Mouse (Mus musculus) midbrain, embryonic 10.5 days (tissue): ENCODE data around the gene Gm20388. TPM values are rescaled to one million over a fixed set of nuclear protein-coding genes. Genes with fewer than 3 reads are reported as not detected.

Experiments used
- DNase-seq: peaks from one replicate; pipeline ENCODE4 v3.0.0-alpha.2; 2017; ENCODE audit warnings: low spot score
- H3K27ac ChIP-seq: fragments of 300-500 bp; sonication (generic); replicated peaks from 2 replicates; pipeline ENCODE4 v1.5.1; 2016; ENCODE audit warnings: mild to moderate bottlenecking
- H3K27me3 ChIP-seq: fragments of 300-500 bp; sonication (generic); 2 replicates; pipeline ENCODE4 v1.6.1; 2016; ENCODE audit warnings: low read depth, mild to moderate bottlenecking; ENCODE audit not compliant: poor library complexity, severe bottlenecking
- H3K36me3 ChIP-seq: fragments of 300-500 bp; sonication (generic); 2 replicates; pipeline ENCODE4 v1.6.1; 2016; ENCODE audit warnings: mild to moderate bottlenecking, moderate library complexity
- H3K4me1 ChIP-seq: fragments of 300-500 bp; sonication (generic); 2 replicates; pipeline ENCODE4 v1.6.1; 2016
- H3K4me3 ChIP-seq: fragments of 300-500 bp; sonication (generic); 2 replicates; pipeline ENCODE4 v1.5.1; 2016; ENCODE audit warnings: mild to moderate bottlenecking, moderate library complexity
- H3K9me3 ChIP-seq: fragments of 300-500 bp; sonication (generic); replicated peaks from 2 replicates; pipeline ENCODE4 v1.6.1; 2016; ENCODE audit warnings: mild to moderate bottlenecking
- WGBS: fragments of 180-500 bp; shearing (Covaris S2); methylation state at CpG from one replicate; pipeline ENCODE4 v1.1.7; 2016; 5-methylcytosine and 5-hydroxymethylcytosine counted together
- polyA plus RNA-seq: library from polyadenylated mRNA; unstranded; fragments of >200 nt; fragmentation: Nextera tagmentation; extraction: Ambion mirVana; gene quantifications from 2 replicates; pipeline ENCODE4 v1.2.1, GENCODE M21; 2016

Gene Gm20388
- polyA plus RNA-seq, 1 experiment from 2014 or later, result 7.1 TPM

- H3K27me3 ChIP-seq, result no peaks in the 10 kb centered on the region
- H3K4me3 ChIP-seq, result no peak overlapping the region
- H3K27ac ChIP-seq, result no peak overlapping the region
- no peaks in the 10 kb centered on the region for H3K9me3 ChIP-seq
- 87% methylated on average over 4 of the region's 4 CpGs for WGBS
- H3K4me1 ChIP-seq, result peaks cover 6% of the 10 kb centered on the region; the same call in 1 of the 2 replicates
- no peaks in the 10 kb centered on the region for H3K36me3 ChIP-seq
- no peak for DNase-seq
These were observed 2276.6 kb downstream of the Gm20388 start for GRCm38 (mm10) chr8:122187271-122187670.

- Histone ChIP-seq H3K36me3 (no peaks in the 10 kb centered on the region), H3K27me3 (no peaks in the 10 kb centered on the region), H3K4me1 (peaks cover 16% of the 10 kb centered on the region), H3K9me3 (no peaks in the 10 kb centered on the region), H3K4me3 (no peak overlapping the region), H3K27ac (no peak overlapping the region)
- WGBS, result 79% methylated on average over 16 of the region's 16 CpGs
- no peak for DNase-seq
These were observed 2279.9 kb downstream of the Gm20388 start for GRCm38 (mm10) chr8:122190349-122191053.

- DNase-seq, result no peak
- Histone ChIP-seq H3K4me1 (peaks cover 16% of the 10 kb centered on the region), H3K27me3 (no peaks in the 10 kb centered on the region), H3K27ac (no peak overlapping the region), H3K4me3 (no peak overlapping the region), H3K36me3 (no peaks in the 10 kb centered on the region), H3K9me3 (no peaks in the 10 kb centered on the region)
- 85% methylated on average over 8 of the region's 8 CpGs for WGBS
These were observed 2280.4 kb downstream of the Gm20388 start for GRCm38 (mm10) chr8:122191054-122191376.

- WGBS, result 81% methylated on average over 5 of the region's 5 CpGs
- DNase-seq, result no peak
- Histone ChIP-seq H3K27me3 (no peaks in the 10 kb centered on the region), H3K36me3 (no peaks in the 10 kb centered on the region), H3K9me3 (no peaks in the 10 kb centered on the region), H3K4me1 (peaks cover 16% of the 10 kb centered on the region), H3K27ac (0 out of 2 replicates have a peak overlapping the region, but pooled peaks have one; percentile 23), H3K4me3 (no peak overlapping the region)
These were observed 2282.1 kb downstream of the Gm20388 start for GRCm38 (mm10) chr8:122192771-122193170.

- Histone ChIP-seq H3K27ac (0 out of 2 replicates have a peak overlapping the region, but pooled peaks have one; percentile 43), H3K9me3 (no peaks in the 10 kb centered on the region), H3K4me3 (no peak overlapping the region), H3K27me3 (no peaks in the 10 kb centered on the region), H3K36me3 (no peaks in the 10 kb centered on the region), H3K4me1 (peaks cover 16% of the 10 kb centered on the region)
- 74% methylated on average over 11 of the region's 11 CpGs for WGBS
- no peak for DNase-seq
These were observed 2282.9 kb downstream of the Gm20388 start for GRCm38 (mm10) chr8:122193521-122193920.

GRCm38 (mm10) chr8:122194396-122194795, 2283.8 kb downstream of the Gm20388 start:
- Histone ChIP-seq H3K9me3 (no peaks in the 10 kb centered on the region), H3K27ac (no peak overlapping the region), H3K27me3 (no peaks in the 10 kb centered on the region), H3K36me3 (no peaks in the 10 kb centered on the region), H3K4me1 (peaks cover 16% of the 10 kb centered on the region), H3K4me3 (no peak overlapping the region)
- WGBS, result 72% methylated on average over 8 of the region's 8 CpGs
- no peak for DNase-seq

GRCm38 (mm10) chr8:122197342-122197741, 2286.7 kb downstream of the Gm20388 start:
- WGBS, result 71% methylated on average over 5 of the region's 5 CpGs
- Histone ChIP-seq H3K9me3 (no peaks in the 10 kb centered on the region), H3K27ac (no peak overlapping the region), H3K27me3 (no peaks in the 10 kb centered on the region), H3K36me3 (no peaks in the 10 kb centered on the region), H3K4me1 (peaks cover 16% of the 10 kb centered on the region), H3K4me3 (no peak overlapping the region)
- DNase-seq, result no peak

- no peak for DNase-seq
- Histone ChIP-seq H3K36me3 (no peaks in the 10 kb centered on the region), H3K9me3 (no peaks in the 10 kb centered on the region), H3K4me3 (no peak overlapping the region), H3K27me3 (no peaks in the 10 kb centered on the region), H3K4me1 (peaks cover 11% of the 10 kb centered on the region), H3K27ac (no peak overlapping the region)
- 84% methylated on average over 12 of the region's 12 CpGs for WGBS
These were observed 2287.9 kb downstream of the Gm20388 start for GRCm38 (mm10) chr8:122198378-122199025.

- no peak overlapping the region for H3K4me3 ChIP-seq
- H3K36me3 ChIP-seq, result no peaks in the 10 kb centered on the region
- H3K27me3 ChIP-seq, result no peaks in the 10 kb centered on the region
- H3K4me1 ChIP-seq, result peaks cover 7% of the 10 kb centered on the region
- DNase-seq, result no peak
- no peak overlapping the region; the same call in 1 of the 2 replicates for H3K27ac ChIP-seq
- H3K9me3 ChIP-seq, result no peaks in the 10 kb centered on the region
- WGBS, result 90% methylated on average over 9 of the region's 9 CpGs
These were observed 2288.6 kb downstream of the Gm20388 start for GRCm38 (mm10) chr8:122199191-122199590.

- Histone ChIP-seq H3K4me3 (no peak overlapping the region), H3K4me1 (0 out of 2 replicates have a peak, but pooled peaks cover 4% of the 10 kb centered on the region), H3K27ac (no peak overlapping the region), H3K36me3 (no peaks in the 10 kb centered on the region), H3K27me3 (no peaks in the 10 kb centered on the region), H3K9me3 (no peaks in the 10 kb centered on the region)
- WGBS, result 90% methylated on average over 4 of the region's 4 CpGs
- DNase-seq, result no peak
These were observed 2289.2 kb downstream of the Gm20388 start for GRCm38 (mm10) chr8:122199841-122200240.

GRCm38 (mm10) chr8:122211591-122211990, 2300.9 kb downstream of the Gm20388 start:
- WGBS, result 86% methylated on average over 3 of the region's 3 CpGs
- no peaks in the 10 kb centered on the region for H3K4me1 ChIP-seq
- H3K27ac ChIP-seq, result no peak overlapping the region
- peaks cover 6% of the 10 kb centered on the region; the same call in 1 of the 2 replicates for H3K9me3 ChIP-seq
- H3K4me3 ChIP-seq, result no peak overlapping the region
- H3K36me3 ChIP-seq, result no peaks in the 10 kb centered on the region
- H3K27me3 ChIP-seq, result no peaks in the 10 kb centered on the region
- no peak for DNase-seq

GRCm38 (mm10) chr8:122215630-122216029, 2305.0 kb downstream of the Gm20388 start:
- Histone ChIP-seq H3K27ac (no peak overlapping the region; the same call in 1 of the 2 replicates), H3K36me3 (no peaks in the 10 kb centered on the region), H3K27me3 (no peaks in the 10 kb centered on the region), H3K4me3 (no peak overlapping the region), H3K4me1 (no peaks in the 10 kb centered on the region), H3K9me3 (0 out of 2 replicates have a peak, but pooled peaks cover under 1% of the 10 kb centered on the region)
- WGBS, result 77% methylated on average over 8 of the region's 8 CpGs
- no peak for DNase-seq

GRCm38 (mm10) chr8:122216433-122216832, 2305.8 kb downstream of the Gm20388 start:
- no peak for DNase-seq
- no peak overlapping the region for H3K4me3 ChIP-seq
- no peaks in the 10 kb centered on the region for H3K4me1 ChIP-seq
- H3K36me3 ChIP-seq, result no peaks in the 10 kb centered on the region
- WGBS, result 68% methylated on average over 6 of the region's 6 CpGs
- no peaks in the 10 kb centered on the region for H3K9me3 ChIP-seq
- H3K27me3 ChIP-seq, result no peaks in the 10 kb centered on the region
- H3K27ac ChIP-seq, result no peak overlapping the region
